Mouse (Mus musculus) c-Kit-positive CD71-positive TER-119-negative erythroid progenitor cells, embryonic 14.5 days (primary cell): ENCODE results near the gene Scyl2.
"Not testable (repeated sequence)": the region's sequence is repeated elsewhere in the genome, so short reads cannot be mapped to it uniquely, and the experiment has no call there.

Experiments used
- DNase-seq: peaks from one replicate; pipeline ENCODE4 v3.0.0-alpha.2; 2013; ENCODE audit warnings: low read depth

Scyl2 gene

GRCm38 (mm10) chr10:89686139-89686808 lies at the start of gene Scyl2:
Scyl2 (minus strand) TSS chr10:89686285.
- DNase-seq: peak; percentile 90

GRCm38 (mm10) chr10:89732001-89732794 lies 46.1 kb upstream of the Scyl2 start, which contains the start of gene Actr6:
Actr6 (minus strand) TSS chr10:89732295.
- DNase-seq: peak; percentile 95

GRCm38 (mm10) chr10:89731341-89731740 lies 45.3 kb upstream of the Scyl2 start:
- no peak for DNase-seq

GRCm38 (mm10) chr10:89730386-89730785 lies 44.3 kb upstream of the Scyl2 start:
- no peak for DNase-seq

GRCm38 (mm10) chr10:89722247-89723195 lies 36.4 kb upstream of the Scyl2 start:
- no peak for DNase-seq

GRCm38 (mm10) chr10:89720796-89721195 lies 34.7 kb upstream of the Scyl2 start:
- no peak for DNase-seq

- no peak for DNase-seq
These were observed 34.2 kb upstream of the Scyl2 start for GRCm38 (mm10) chr10:89720252-89720651.

- no peak for DNase-seq
These were observed 28.8 kb upstream of the Scyl2 start for GRCm38 (mm10) chr10:89714910-89715309.

GRCm38 (mm10) chr10:89708720-89709119 lies 22.6 kb upstream of the Scyl2 start:
- DNase-seq: no peak

- DNase-seq: no peak
These were observed 21.3 kb upstream of the Scyl2 start for GRCm38 (mm10) chr10:89707397-89707796.

GRCm38 (mm10) chr10:89703042-89703441 lies 17.0 kb upstream of the Scyl2 start:
- no peak for DNase-seq

- no peak for DNase-seq
These were observed 11.9 kb upstream of the Scyl2 start for GRCm38 (mm10) chr10:89697956-89698355.

GRCm38 (mm10) chr10:89696270-89696669 lies 10.2 kb upstream of the Scyl2 start:
- DNase-seq: not testable (repeated sequence)

GRCm38 (mm10) chr10:89695194-89695911 lies 9.3 kb upstream of the Scyl2 start:
- DNase-seq: no peak

GRCm38 (mm10) chr10:89690021-89690420 lies 3.9 kb upstream of the Scyl2 start:
- DNase-seq: no peak

- DNase-seq: no peak
These were observed 1.4 kb upstream of the Scyl2 start for GRCm38 (mm10) chr10:89687455-89687854.

GRCm38 (mm10) chr10:89685391-89686138 lies 520 bp downstream of the Scyl2 start:
- no peak for DNase-seq

- no peak for DNase-seq
These were observed 3.1 kb downstream of the Scyl2 start for GRCm38 (mm10) chr10:89682961-89683360.

GRCm38 (mm10) chr10:89682157-89682556 lies 3.9 kb downstream of the Scyl2 start:
- DNase-seq: no peak

- no peak for DNase-seq
These were observed 4.4 kb downstream of the Scyl2 start for GRCm38 (mm10) chr10:89681706-89682105.

GRCm38 (mm10) chr10:89680517-89680916 lies 5.6 kb downstream of the Scyl2 start:
- no peak for DNase-seq
